Mouse (Mus musculus): ENCODE measurements around the gene Sh3gl3. TPM values are rescaled to one million over a fixed set of nuclear protein-coding genes. Genes with fewer than 3 reads are reported as not detected.
A peak's percentile ranks its signal among the peaks of the same experiment; 100 is the strongest.

Gene Sh3gl3
- total RNA-seq, 1 experiment, result 8.0 TPM

DNA sequence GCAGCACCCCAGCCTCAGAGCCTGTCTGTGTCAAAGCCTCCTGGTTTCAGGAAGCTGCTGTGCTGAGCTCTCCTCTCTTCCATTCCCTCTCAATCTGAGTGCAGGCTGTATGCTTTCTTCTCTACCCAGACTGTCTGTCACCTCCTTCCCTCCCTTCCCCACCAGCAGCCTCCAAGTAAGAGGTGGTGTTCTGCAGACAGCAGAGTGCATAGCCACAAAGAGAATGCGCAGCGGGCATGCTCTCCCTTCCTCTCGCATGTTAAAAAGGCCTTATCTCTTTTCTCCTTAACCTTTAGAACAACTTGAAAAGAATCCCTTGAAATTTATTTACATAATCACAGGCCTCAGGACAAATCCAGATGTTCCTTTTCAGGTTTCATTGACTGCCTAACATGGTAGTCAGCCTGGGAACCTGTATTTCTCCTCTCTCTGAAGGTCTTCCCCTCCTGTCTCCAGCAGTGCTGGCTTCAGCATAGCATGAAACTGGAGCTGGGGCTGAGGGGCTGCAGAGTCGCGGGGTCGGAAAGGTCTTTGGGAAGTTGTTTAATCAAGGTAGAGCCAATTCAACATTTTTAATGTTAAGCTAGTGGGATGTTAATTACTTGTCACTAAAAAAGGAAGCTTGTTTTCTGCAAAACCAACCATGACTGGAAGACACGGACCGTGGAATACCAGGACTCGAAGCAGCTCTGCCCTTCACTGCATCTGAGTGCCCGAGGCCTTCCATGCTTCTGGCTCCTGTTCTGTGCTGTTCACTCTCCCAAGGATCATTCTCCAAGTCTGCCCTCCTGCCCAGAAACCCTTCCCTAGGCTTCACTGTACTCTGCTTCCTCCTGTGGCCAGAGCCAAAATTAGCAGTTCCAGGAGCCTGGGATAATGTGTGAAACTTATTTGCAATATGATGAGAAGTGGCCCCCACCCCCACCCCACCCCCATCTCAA lies 50.5 kb downstream of the Sh3gl3 start:
- in situ Hi-C loops (cut with MboI; ENCODE audit: low sequenced_read_pairs in 2 of 2, unreplicated experiment in 2 of 2), result no loop called here

DNA sequence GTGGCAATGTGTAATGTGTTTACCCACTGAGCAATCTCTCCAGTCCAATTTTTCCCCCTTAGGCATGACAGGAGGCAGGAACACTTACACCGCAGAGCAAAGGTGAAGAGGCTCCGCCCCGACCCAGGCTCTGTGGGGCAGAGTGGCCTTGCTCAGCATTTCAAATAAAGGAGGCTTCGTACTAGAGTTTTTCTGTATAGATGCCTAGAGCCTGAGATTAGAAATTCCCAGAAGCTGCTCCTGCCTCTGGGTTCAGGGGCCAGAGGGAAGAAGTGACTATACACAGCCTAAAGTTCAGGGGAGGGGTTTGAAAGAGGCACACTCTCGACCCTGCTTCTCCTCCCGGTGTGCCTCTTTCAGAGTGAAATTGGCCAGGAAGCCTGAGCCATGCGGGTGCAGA lies 59.6 kb downstream of the Sh3gl3 start:
- H3K36me3 ChIP-seq (ENCODE audit: control insufficient read depth, insufficient read depth, low read length, poor library complexity, severe bottlenecking), result no peaks in the 10 kb centered on the region
- no peak for TF ChIP-seq ZC3H11A (IDR thresholded peaks at IDR 0.05; ENCODE audit: borderline replicate concordance, low read depth, low read length)
- no peak for TF ChIP-seq MAFK (IDR thresholded peaks at IDR 0.05; ENCODE audit: insufficient read depth, low read depth, low read length)
- TF ChIP-seq CHD2 (IDR thresholded peaks at IDR 0.05; ENCODE audit: low read depth, low read length), result no peak
- no peak for TF ChIP-seq HCFC1 (IDR thresholded peaks at IDR 0.05; ENCODE audit: borderline replicate concordance, insufficient read depth, low read length)
- TF ChIP-seq ZNF384 (IDR thresholded peaks at IDR 0.05; ENCODE audit: low read depth, low read length), result no peak
- DNase-seq (ENCODE audit: low read depth, low spot score), result no peak
- no peaks in the 10 kb centered on the region for H3K9me3 ChIP-seq (ENCODE audit: control insufficient read depth, insufficient read depth, low read depth, low read length)
- H3K4me3 ChIP-seq (ENCODE audit: insufficient read depth in 1 of 2, low read depth in 1 of 2, low read length in 2 of 2, poor library complexity in 1 of 2, severe bottlenecking in 1 of 2), result peak overlapping the region in 1 of 2 experiments; percentile 5; a peak in 2 of 4 replicates
- H3K9ac ChIP-seq (ENCODE audit: insufficient read depth, low read depth, low read length, poor library complexity, severe bottlenecking), result no peak overlapping the region
- peaks cover 6 to 16% of the 10 kb centered on the region in 2 experiments; a peak in 3 of 4 replicates for H3K4me1 ChIP-seq (ENCODE audit: control insufficient read depth in 2 of 2, insufficient read depth in 2 of 2, low read length in 2 of 2, poor library complexity in 1 of 2)
- in situ Hi-C loops (cut with MboI; ENCODE audit: low sequenced_read_pairs in 2 of 2, unreplicated experiment in 2 of 2), result no loop called here
- H3K27ac ChIP-seq (ENCODE audit: insufficient read depth, low read depth, low read length, poor library complexity, severe bottlenecking), result peak overlapping the region; percentile 79

More for the DNA sequence above, 50.5 kb downstream of the Sh3gl3 start:
- H3K4me3 ChIP-seq (ENCODE audit: insufficient read depth in 1 of 2, low read depth in 1 of 2, low read length in 2 of 2, poor library complexity in 1 of 2, severe bottlenecking in 1 of 2), result no peak overlapping the region
- TF ChIP-seq ZNF384 (IDR thresholded peaks at IDR 0.05; ENCODE audit: low read depth, low read length) (no peak), MAFK (IDR thresholded peaks at IDR 0.05; ENCODE audit: insufficient read depth, low read depth, low read length) (no peak), HCFC1 (IDR thresholded peaks at IDR 0.05; ENCODE audit: borderline replicate concordance, insufficient read depth, low read length) (no peak), ZC3H11A (IDR thresholded peaks at IDR 0.05; ENCODE audit: borderline replicate concordance, low read depth, low read length) (no peak), CHD2 (IDR thresholded peaks at IDR 0.05; ENCODE audit: low read depth, low read length) (no peak)
- H3K4me1 ChIP-seq (ENCODE audit: control insufficient read depth in 2 of 2, insufficient read depth in 2 of 2, low read length in 2 of 2, poor library complexity in 1 of 2), result peaks cover 11 to 30% of the 10 kb centered on the region in 2 experiments
- H3K36me3 ChIP-seq (ENCODE audit: control insufficient read depth, insufficient read depth, low read length, poor library complexity, severe bottlenecking), result no peaks in the 10 kb centered on the region
- H3K9me3 ChIP-seq (ENCODE audit: control insufficient read depth, insufficient read depth, low read depth, low read length), result no peaks in the 10 kb centered on the region
- peak overlapping the region; percentile 84 for H3K27ac ChIP-seq (ENCODE audit: insufficient read depth, low read depth, low read length, poor library complexity, severe bottlenecking)
- no peak for DNase-seq (ENCODE audit: low read depth, low spot score)
- H3K9ac ChIP-seq (ENCODE audit: insufficient read depth, low read depth, low read length, poor library complexity, severe bottlenecking), result no peak overlapping the region

DNA sequence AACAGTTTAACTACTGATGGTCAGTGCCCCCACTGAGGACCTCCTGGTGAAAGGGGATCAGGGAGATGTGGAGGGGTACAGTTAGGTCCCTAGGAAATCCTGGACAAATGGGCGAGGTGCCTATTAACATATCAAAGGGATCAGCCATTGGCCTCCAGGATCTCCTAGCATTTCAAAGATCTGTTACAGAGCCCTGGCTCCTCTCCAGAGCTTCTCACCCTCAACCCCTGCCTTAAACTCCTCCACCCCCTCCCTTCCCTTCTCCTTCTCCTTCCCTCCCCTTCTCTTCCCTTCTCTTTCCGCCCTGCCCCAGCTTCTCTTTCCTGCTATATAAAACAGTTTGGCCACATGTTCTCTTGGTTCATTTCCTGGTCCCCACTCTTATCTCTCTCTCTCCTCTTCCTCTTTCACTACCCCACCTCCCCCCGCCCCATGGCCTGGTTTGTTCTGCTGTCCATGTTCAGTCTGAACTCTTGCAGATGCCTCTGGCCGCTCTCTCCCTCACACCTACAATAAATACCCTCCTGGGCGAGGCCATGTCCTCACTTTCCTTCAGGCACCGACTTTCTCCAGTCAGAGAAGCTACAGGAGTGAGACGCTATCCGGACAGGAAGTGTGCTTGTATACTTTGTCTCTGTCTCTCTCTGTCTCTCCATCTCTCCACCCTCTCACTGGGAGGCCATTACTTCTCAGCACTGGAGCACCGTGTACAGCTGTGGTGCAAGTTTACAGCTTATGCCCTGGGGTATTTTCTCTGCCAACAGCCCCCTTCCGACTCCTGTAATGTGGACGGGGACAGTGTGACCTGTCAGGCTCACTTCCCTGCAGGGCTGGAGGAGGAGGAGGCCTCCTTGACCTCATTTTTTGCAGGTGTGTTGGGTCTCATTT lies 60.6 kb downstream of the Sh3gl3 start:
- no peak overlapping the region for H3K9ac ChIP-seq (ENCODE audit: insufficient read depth, low read depth, low read length, poor library complexity, severe bottlenecking)

DNA sequence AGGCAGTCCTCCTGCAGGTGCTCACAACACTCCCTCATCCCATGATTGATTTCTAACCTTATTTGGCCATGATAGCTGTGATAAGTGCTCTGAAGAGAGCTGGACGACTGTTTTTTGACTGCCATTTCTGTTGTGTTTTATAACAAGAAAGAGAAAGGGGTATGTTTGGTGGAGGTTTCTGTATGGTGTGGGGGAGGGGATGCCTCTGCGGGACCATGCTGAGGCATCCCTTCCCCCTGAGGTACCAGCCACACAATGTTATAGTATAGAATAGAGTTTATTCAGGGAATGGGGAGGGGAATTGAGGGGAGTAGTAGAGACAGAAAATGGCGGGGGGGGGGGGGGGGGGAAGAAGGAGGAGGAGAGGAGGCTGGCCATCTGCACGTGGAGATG lies 61.3 kb downstream of the Sh3gl3 start:
- Histone ChIP-seq H3K9ac (ENCODE audit: insufficient read depth, low read depth, low read length, poor library complexity, severe bottlenecking) (no peak overlapping the region), H3K27ac (ENCODE audit: insufficient read depth, low read depth, low read length, poor library complexity, severe bottlenecking) (peak overlapping the region; percentile 79), H3K4me3 (ENCODE audit: insufficient read depth in 1 of 2, low read depth in 1 of 2, low read length in 2 of 2, poor library complexity in 1 of 2, severe bottlenecking in 1 of 2) (no peak overlapping the region), H3K4me1 (ENCODE audit: control insufficient read depth in 2 of 2, insufficient read depth in 2 of 2, low read length in 2 of 2, poor library complexity in 1 of 2) (peaks cover 6 to 19% of the 10 kb centered on the region in 2 experiments; a peak in 3 of 4 replicates), H3K36me3 (ENCODE audit: control insufficient read depth, insufficient read depth, low read length, poor library complexity, severe bottlenecking) (no peaks in the 10 kb centered on the region), H3K9me3 (ENCODE audit: control insufficient read depth, insufficient read depth, low read depth, low read length) (no peaks in the 10 kb centered on the region)
- no peak for DNase-seq (ENCODE audit: low read depth, low spot score)
- in situ Hi-C loops (cut with MboI; ENCODE audit: low sequenced_read_pairs in 2 of 2, unreplicated experiment in 2 of 2), result no loop called here
- TF ChIP-seq ZC3H11A (IDR thresholded peaks at IDR 0.05; ENCODE audit: borderline replicate concordance, low read depth, low read length) (no peak), MAFK (IDR thresholded peaks at IDR 0.05; ENCODE audit: insufficient read depth, low read depth, low read length) (no peak), HCFC1 (IDR thresholded peaks at IDR 0.05; ENCODE audit: borderline replicate concordance, insufficient read depth, low read length) (no peak), ZNF384 (IDR thresholded peaks at IDR 0.05; ENCODE audit: low read depth, low read length) (no peak), CHD2 (IDR thresholded peaks at IDR 0.05; ENCODE audit: low read depth, low read length) (no peak)

More for the DNA sequence above, 60.6 kb downstream of the Sh3gl3 start:
- no peaks in the 10 kb centered on the region for H3K36me3 ChIP-seq (ENCODE audit: control insufficient read depth, insufficient read depth, low read length, poor library complexity, severe bottlenecking)
- peaks cover 6 to 17% of the 10 kb centered on the region in 2 experiments; a peak in 3 of 4 replicates for H3K4me1 ChIP-seq (ENCODE audit: control insufficient read depth in 2 of 2, insufficient read depth in 2 of 2, low read length in 2 of 2, poor library complexity in 1 of 2)
- H3K27ac ChIP-seq (ENCODE audit: insufficient read depth, low read depth, low read length, poor library complexity, severe bottlenecking), result peak overlapping the region; percentile 79
- no peak overlapping the region for H3K4me3 ChIP-seq (ENCODE audit: insufficient read depth in 1 of 2, low read depth in 1 of 2, low read length in 2 of 2, poor library complexity in 1 of 2, severe bottlenecking in 1 of 2)
- TF ChIP-seq ZC3H11A (IDR thresholded peaks at IDR 0.05; ENCODE audit: borderline replicate concordance, low read depth, low read length) (no peak), MAFK (IDR thresholded peaks at IDR 0.05; ENCODE audit: insufficient read depth, low read depth, low read length) (no peak), CHD2 (IDR thresholded peaks at IDR 0.05; ENCODE audit: low read depth, low read length) (no peak), ZNF384 (IDR thresholded peaks at IDR 0.05; ENCODE audit: low read depth, low read length) (no peak), HCFC1 (IDR thresholded peaks at IDR 0.05; ENCODE audit: borderline replicate concordance, insufficient read depth, low read length) (no peak)
- DNase-seq (ENCODE audit: low read depth, low spot score), result no peak
- in situ Hi-C loops (cut with MboI; ENCODE audit: low sequenced_read_pairs in 2 of 2, unreplicated experiment in 2 of 2), result no loop called here
- no peaks in the 10 kb centered on the region for H3K9me3 ChIP-seq (ENCODE audit: control insufficient read depth, insufficient read depth, low read depth, low read length)

Data from ES-E14 (cell line).